Mouse (Mus musculus) inflammation-experienced regulatory T-cells, adult 6 months (primary cell): ENCODE results near the gene St5. TPM values are rescaled to one million over a fixed set of nuclear protein-coding genes. Genes with fewer than 3 reads are reported as not detected.

ENCODE experiments used
- polyA plus RNA-seq, 3 experiments: library from polyadenylated mRNA; unstranded; fragments of 100-300 nt; shearing (Covaris generic); gene quantifications; one replicate each; pipeline ENCODE4 v1.2.1; 2017

The St5 gene
- polyA plus RNA-seq, 3 experiments from 2014 or later: 0.36 to 0.90 (median 0.47) TPM

Other genes with a start within 250 kb of the St5 start
- not detected for gene Trim66, start 195.5 kb downstream of the St5 start, polyA plus RNA-seq
- 100 to 1,000 TPM; 216 to 323 (median 255) TPM for gene Rpl27a, start 184.5 kb downstream of the St5 start, polyA plus RNA-seq
- 10 to 100 TPM; 27.1 to 43.4 (median 31.9) TPM for gene Akip1, start 85 bp upstream of the St5 start, polyA plus RNA-seq
- gene BC051019, start 20.2 kb upstream of the St5 start, polyA plus RNA-seq: under 1 TPM in 1 of 3 experiments, not detected in 2; 0.27 TPM
- gene Ascl3, start 28.1 kb upstream of the St5 start, polyA plus RNA-seq: under 1 TPM in 1 of 3 experiments, not detected in 2; 0.83 TPM
- 100 to 1,000 TPM; 103 to 142 (median 121) TPM for gene Tmem9b, start 49.3 kb upstream of the St5 start, polyA plus RNA-seq
- gene Nrip3, start 78.4 kb upstream of the St5 start, polyA plus RNA-seq: under 1 TPM; 0.11 to 0.98 (median 0.74) TPM
- gene Scube2, start 162.1 kb upstream of the St5 start, polyA plus RNA-seq: not detected